Mouse (Mus musculus) mature B cell (primary cell): ENCODE data around the gene Ttll1.

Experiments used
- in situ Hi-C: fragments of 300-500 bp; cut with MboI; formaldehyde crosslinking; loops from 2 replicates; pipeline ENCODE4 v1.14.3; 2019

Gene Ttll1

DNA sequence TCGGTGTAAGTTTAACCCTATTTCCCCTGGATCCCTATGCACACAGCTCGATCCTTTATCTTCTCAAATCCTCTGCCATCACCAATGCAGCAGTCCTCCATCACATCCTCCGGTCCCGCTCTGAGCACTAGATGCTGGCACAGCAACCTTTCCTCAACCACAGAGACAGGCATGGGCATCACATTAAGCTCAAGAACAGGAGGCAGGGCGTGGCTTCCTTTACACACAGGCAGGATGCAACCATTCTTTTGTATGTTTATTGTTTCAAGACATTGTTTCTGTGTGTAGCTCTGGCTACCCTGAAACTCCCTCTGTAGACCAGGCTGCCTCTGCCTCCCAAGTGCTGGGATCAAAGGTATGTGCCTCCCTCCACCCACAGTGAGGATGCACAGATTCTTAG is 55.1 kb downstream of the Ttll1 start:
- in situ Hi-C loops: no loop called here

- in situ Hi-C loops: no loop called here
These were observed 55.7 kb downstream of the Ttll1 start for GRCm38 (mm10) chr15:83455034-83455433.

DNA sequence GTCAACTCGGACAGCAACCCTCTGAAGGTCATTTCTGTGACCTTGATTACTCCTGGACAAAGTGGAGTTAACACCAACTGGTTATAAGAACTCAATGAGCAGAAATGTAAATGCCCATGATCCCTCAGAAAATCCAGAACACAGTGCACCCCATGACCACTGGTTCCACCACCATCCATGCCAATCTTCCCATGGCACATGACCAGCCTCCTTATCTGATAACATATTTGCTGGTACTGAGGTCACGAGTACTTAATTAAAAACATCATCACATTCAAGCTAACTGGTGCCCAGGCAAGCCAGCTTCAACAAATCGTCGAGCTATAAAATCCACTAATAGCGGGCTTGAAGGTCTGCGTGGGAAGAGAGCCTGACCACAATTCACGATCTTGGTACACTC is 56.3 kb downstream of the Ttll1 start:
- in situ Hi-C loops: no loop called here

DNA sequence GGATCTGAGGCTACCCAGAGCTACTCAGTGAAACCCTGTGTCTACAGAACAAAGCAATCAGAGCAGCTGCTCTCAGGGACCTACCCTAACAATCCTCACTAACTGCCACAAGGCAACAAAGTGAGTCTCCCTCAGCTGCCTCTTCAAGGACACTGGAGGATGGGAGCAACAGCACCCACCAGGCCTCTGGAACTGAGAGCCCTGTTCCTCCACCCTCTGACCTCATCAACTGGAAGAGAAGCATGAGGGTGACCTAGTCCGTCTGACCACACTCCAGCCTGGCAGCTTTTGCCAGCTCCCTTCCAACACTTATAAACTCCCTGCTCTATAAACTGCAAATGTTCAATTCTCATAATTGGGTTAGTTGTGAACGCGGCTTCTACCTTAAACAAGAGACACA is 56.8 kb downstream of the Ttll1 start:
- in situ Hi-C loops: no loop called here

- in situ Hi-C loops: no loop called here
These were observed 58.4 kb downstream of the Ttll1 start for GRCm38 (mm10) chr15:83452219-83452760.

DNA sequence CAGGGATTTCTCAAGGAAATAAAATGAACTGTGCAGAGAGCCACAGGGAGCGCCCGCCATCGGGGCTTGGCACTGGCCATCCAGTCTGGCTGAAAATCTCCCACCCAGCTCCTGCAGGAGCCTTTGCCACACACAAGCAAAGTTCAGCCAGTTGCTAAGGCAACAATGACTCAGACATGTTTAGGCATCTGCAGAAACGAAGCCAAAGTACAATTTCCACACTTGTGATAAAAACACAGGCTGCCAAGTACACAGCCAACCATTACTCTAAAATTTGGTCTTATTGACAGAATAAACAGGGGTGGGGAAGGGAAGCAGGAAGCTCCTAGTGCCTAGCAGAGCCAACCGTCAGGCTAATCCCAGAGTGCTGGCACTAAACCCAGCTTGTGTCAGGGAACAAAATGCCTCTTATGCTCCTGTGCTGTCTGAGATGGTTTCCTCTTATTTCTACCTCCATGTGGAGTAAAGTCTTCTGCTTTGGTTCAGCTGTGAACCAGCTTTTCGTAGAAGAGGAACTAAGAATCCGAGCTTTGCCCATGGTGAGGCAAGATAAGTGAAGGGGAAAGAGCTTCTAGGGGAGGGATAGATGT is 59.0 kb downstream of the Ttll1 start:
- in situ Hi-C loops: no loop called here

DNA sequence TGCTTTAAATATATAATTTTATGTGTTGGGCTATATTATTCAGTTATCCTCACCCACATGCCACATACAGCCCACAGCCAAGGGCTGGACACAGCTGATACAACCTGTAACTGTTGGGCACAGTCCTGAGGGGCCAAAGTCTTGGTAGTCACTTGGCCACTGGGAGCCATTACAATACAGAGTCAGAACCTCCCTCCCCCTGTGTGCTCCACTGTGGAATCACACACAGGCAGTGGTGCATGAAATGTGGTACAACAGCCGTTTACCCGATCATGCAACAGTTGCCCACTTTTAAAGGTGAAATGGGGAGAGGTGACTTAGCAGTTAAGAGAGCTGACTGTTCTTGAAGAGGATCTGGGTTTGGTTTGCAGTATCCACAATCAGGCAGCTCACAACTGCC is 60.7 kb downstream of the Ttll1 start:
- in situ Hi-C loops: no loop called here

DNA sequence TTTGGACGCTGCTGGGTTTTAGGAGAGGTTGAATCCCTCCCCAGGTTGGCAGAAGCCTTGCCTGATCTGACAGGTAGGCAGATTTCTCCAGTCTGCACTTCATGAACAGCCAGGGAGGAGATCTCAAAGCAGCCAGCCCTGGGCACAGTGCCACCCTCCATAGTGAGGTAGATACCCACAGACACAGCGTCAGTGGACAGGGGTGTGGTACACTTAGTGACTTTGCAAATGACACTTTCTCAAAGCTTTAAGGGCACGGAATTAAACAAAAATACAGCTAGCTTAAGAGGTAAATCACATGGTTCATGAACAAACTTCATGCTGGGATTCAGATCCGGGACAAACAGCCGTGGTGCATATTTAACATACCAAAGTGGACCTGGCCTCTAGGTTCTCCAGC is 62.0 kb downstream of the Ttll1 start:
- in situ Hi-C loops: no loop called here

- in situ Hi-C loops: no loop called here
These were observed 62.7 kb downstream of the Ttll1 start for GRCm38 (mm10) chr15:83447791-83448544.

DNA sequence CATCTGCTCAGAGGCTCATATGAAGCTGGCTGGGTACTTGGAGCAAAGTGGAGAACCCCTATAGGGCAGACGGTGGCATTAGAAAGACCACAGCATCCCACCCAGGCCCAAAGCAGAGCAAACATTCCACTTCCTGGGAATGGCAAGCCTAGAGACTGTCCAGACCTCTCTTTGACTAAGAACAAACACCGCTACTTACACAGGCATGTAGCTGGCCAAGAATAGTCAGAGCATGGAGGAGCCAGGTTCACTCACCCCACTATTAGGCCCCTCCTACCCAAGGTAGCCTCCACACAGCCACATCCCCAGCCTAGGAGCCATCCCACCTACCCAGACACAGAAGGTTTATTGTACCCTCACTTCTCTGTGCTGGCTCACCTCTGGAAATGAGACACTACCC is 64.8 kb downstream of the Ttll1 start:
- in situ Hi-C loops: no loop called here

- in situ Hi-C loops: no loop called here
These were observed 65.3 kb downstream of the Ttll1 start for GRCm38 (mm10) chr15:83445383-83445782.

DNA sequence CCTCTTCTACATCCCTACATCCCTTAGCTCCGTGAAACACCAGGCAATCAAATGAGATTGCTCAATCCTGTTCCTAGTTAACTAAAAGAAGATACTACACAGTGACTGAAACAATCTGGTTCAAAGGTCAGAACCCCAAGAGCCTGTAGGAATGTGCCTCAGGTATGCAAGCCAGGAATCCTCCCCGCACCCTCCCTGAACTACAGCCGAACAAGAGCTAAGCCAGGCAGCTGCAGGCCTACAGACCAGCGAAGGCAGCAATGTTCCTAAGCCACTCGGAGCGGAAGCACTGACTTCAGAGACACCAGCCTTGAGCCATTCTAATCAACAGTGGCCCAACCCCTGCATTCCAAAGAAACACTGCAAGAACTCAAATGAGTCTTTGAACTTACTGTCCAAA is 66.3 kb downstream of the Ttll1 start:
- in situ Hi-C loops: no loop called here

DNA sequence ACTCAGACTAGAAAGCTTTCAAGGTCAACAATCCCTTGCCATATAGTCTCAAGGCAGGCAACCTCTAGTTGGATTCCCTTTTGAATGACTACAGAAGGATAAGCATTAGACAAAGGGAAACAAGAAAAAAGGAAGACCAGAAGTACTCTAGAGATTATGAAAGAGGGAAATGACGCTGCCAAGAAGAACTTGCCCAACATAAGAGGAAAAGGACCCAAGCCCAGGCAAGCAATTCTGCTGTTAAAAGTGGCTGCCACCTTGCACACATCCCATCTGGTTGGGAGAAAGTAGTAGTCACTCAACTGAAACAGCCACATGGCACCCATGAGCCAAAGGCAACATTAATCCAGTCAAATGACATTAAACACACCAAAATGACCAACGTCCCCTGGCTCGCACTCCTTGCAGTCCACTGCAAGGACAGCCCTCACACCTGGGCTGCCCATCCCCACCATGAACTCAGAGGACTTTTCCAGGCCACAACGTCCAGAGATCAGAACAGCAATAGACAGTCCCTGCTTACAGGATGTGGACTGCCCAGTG is 68.1 kb downstream of the Ttll1 start:
- in situ Hi-C loops: no loop called here

- in situ Hi-C loops: no loop called here
These were observed 70.0 kb downstream of the Ttll1 start for GRCm38 (mm10) chr15:83440726-83441125.

- in situ Hi-C loops: no loop called here
These were observed 74.2 kb downstream of the Ttll1 start for GRCm38 (mm10) chr15:83436541-83436940.

DNA sequence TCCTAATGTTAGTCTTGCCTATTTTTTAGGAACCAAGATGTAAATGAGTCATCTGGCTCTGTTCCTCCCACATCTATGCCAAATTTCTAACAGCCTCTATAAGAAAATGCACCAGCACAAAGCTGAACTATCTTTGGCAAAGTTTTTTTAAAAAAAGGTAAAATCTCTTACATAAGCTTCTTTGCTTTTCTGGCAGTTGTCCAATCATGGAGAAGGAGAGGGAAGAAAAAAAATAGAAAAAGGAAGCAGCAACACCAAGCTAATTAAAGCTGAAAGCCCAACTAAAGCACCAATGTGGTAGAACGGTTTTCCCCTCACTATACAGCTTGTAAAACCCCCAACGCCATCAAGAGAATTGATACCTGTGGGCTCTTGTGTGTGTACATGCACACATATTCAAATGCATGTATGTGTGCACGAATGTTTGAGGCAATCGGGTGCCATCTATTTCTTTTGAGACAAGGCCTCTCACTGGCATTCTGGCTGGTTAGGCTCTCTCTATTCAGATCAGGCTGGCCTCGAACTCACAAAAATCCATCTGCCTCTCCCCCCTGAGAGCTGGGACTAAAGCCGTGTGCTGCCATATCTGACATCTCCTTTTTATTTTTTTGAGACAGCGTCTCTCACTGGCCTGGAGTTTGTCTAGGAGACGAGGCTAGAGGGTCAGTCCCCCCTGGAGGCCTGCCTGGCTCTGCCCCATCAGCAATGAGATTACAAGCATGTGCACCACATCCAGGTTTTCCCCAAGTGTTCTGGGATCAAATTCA is 75.2 kb downstream of the Ttll1 start:
- in situ Hi-C loops: no loop called here

DNA sequence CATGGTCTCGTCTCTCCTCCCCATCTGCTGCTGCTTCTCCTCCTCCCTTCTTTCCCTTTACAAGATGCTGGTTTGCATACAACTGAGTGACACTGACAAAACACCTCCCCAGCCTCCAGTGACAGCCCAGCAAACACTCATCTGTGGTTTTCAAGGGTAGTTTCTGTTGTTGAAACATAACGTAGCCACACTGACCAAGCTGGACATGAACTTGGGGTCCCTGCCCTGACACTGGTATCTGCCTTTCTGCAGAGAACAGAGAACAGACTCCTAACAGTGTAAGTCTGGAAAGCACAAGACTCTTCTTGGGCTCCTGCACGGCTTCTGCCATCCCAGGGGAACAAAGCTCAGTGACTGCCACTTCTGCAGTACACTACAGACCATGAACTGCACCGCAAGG is 76.0 kb downstream of the Ttll1 start:
- in situ Hi-C loops: no loop called here
